Mouse (Mus musculus): ENCODE results near the gene Vps72. TPM values are rescaled to one million over a fixed set of nuclear protein-coding genes. Genes with fewer than 3 reads are reported as not detected.

The Vps72 gene
- total RNA-seq, 2 experiments from 2014 or later = 31.3 to 32.2 TPM

DNA sequence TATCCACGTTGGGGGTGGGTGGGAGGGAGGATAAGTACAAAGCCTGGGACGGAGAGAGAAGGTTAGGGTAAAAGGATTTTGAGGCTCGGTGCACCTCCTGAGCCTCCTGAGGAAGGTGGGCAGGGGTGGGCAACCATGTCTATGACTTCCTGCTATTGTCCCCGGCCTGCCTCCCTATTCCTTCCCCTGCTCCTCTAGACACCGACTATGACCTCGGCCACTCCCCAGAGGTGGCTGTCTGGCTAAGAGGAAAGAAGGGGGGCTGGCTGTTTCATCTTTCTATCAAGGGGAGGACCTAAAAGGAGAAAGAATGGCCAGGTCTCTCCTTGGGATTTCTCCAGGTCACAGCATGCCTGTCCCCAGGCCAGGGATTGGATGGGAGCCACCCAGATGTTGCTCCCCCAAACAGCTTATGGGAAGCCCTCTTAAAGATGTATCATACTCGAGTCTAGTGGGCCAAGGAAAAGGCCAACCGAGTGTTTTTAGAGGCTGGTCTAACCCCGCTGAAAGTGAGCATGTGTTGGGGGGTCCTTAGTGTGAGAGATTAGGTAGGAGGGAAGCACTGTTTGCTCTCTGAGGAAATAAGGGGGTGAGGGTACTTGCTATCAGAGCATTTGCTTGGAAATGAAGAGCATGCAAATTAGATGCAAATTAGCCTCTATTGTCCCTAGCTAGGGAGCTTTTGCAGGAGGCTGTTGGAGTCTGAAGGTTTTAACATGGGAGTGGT, 51.0 kb downstream of the Vps72 start:
- no peak for DNase-seq (ENCODE audit: low spot score)

DNA sequence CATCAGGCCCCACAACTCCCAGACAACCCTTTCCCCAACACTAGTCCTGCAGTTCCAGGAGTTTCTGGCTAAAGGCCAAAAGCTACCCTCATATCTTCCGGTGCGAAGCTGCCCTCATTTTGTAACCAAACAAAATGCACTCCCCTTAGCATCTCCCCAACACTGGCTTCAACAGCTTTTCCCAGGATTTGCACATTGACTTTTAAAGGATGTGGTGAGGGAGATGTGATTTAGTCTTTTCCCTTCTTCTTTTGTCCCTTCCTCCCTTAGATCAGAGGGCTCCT, 51.5 kb downstream of the Vps72 start:
- intact Hi-C loops (cut with DNase I) = no loop called here
- DNase-seq (ENCODE audit: low spot score) = no peak

More for the DNA sequence above, 51.0 kb downstream of the Vps72 start:
- intact Hi-C loops (cut with DNase I) = no loop called here

DNA sequence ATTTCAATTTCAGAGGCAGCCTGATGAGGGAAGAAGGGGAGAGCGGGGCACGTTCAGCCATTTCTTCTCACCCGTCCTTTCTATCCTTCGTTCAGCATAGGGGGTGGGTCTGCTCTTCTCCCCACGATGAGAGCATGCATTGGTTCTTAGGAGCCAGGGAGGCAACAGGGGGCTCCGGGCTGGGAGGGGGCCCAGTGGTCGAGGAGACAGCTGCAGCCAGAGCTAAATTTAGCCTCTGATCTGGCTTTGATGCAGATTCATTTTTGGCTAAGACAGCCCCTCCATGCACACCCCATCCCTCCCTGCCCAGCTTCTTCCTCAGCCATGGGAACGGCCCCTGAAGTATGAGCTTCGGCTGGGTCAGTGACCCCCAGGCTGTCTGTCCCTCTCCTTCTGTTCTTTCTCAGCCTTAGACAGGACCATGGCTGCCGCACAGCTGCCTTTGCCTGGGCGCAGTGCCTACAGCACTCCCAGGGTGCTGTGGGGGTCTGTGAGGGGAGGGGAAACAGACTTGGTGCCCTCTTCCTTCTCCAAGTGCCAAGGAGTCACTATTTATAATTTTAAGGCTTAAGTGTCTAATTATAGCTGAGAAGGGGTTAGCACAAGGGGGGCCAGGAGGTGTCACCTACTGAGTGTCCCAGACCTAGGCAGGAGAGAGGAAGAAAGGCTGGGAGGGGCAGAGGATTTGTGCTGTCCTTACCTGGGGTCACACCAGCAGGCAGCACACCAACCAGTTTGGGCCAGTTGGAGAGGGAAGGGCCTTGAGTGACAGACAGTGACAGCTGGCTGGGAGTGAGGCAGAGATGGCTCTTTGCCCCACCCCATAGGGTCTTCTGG, 52.8 kb downstream of the Vps72 start:
- intact Hi-C loops (cut with DNase I) = no loop called here
- DNase-seq (ENCODE audit: low spot score) = no peak

DNA sequence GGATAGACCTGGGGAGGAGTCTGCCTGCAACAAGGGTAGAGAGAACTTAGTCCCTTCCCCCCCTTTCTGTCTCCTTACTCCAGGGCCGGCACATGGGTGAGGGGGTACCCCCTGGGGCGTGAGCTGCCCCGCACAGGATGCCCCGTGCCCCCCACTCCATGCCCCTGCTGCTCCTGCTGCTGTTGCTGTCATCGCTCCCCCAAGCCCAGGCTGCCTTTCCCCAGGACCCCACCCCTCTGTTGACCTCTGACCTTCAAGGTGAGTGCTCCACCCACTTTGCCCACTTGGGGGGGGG, 53.4 kb downstream of the Vps72 start:
- intact Hi-C loops (cut with DNase I) = no loop called here

DNA sequence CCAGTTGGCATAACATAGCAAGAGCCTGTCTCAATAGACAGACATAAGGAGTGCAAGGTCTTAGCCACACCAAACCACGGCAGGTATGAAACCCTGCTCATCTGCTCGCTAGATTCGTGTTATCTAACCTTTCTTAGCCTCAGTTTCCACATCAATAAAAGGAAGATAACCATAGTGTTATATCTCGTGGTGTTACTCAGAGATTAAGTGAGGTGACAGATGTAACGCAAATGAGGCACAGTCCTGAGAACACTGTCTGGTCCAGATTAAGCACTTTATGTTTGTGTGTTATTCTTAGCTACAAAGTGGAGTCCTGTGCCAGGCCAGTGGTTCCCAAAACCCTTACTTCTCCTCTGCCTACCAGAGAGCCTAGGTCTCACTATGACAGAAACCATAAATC, 54.0 kb downstream of the Vps72 start:
- intact Hi-C loops (cut with DNase I) = no loop called here
- no peak for DNase-seq (ENCODE audit: low spot score)

More for the DNA sequence above, 53.4 kb downstream of the Vps72 start:
- no peak for DNase-seq (ENCODE audit: low spot score)

DNA sequence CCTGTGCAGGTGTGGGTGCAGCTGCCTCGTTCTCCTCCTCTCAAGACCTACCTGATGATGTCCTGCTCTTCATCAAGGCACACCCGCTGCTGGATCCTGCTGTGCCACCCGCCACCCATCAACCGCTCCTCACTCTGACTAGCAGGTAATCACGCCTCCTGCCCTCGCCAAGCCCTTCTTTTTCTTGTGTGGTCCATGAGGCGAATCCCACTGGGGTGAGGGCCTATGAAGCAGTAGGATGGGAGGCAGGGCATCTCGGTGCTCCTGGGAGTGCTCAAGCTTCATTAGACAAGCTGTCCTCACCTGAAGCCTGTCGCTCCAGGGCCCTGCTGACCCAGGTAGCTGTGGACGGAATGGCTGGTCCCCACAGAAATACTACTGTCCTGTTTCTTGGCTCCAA, 59.2 kb downstream of the Vps72 start:
- intact Hi-C loops (cut with DNase I) = no loop called here
- DNase-seq (ENCODE audit: low spot score) = no peak

DNA sequence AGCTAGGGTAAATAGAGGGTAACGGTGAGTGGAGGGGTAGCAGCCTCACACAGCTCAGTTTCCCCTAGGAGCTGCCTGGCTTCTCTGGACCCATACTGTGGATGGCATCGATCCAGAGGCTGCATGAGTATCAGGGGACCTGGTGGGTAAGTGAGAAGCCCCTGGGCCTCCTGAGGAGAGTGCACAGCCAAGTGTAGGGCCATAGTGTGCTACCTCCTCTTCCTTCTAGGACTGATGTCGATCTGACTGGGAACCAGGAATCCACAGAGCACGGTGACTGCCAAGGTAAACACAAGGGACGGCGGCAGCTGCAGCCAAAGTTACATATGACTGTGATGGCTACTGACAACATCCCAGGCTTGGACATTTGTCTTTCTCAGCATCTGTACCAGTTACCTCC, 60.3 kb downstream of the Vps72 start:
- intact Hi-C loops (cut with DNase I) = no loop called here
- no peak for DNase-seq (ENCODE audit: low spot score)

Small RNA genes within 50 kb of the gene (microRNA-seq; reads per million reads assigned to microRNA genes)
- not detected for gene Mir8099-1

Other genes with a start within 250 kb of the Vps72 start
- gene Psmb4, start 224.1 kb upstream of the Vps72 start, total RNA-seq (2021) = 100 to 1,000 TPM; 217 to 228 TPM
- gene Selenbp1, start 178.0 kb upstream of the Vps72 start, total RNA-seq (2021) = 10 to 100 TPM; 93.9 to 98.3 TPM
- gene Rfx5, start 156.9 kb upstream of the Vps72 start, total RNA-seq (2021) = 1 to 10 TPM; 6.2 to 6.9 TPM
- gene Pi4kb, start 136.3 kb upstream of the Vps72 start, total RNA-seq (2021) = 10 to 100 TPM; 25.3 to 27.0 TPM
- 10 to 100 TPM; 10.8 to 11.1 TPM for gene Zfp687, start 95.6 kb upstream of the Vps72 start, total RNA-seq (2021)
- 100 to 1,000 TPM; 119 to 129 TPM for gene Psmd4, start 68.4 kb upstream of the Vps72 start, total RNA-seq (2021)
- 10 to 100 TPM; 14.2 to 15.2 TPM for gene Pip5k1a, start 4.1 kb upstream of the Vps72 start, total RNA-seq (2021)
- gene Tmod4, start 13.5 kb downstream of the Vps72 start, total RNA-seq (2021) = 10 to 100 TPM; 17.3 to 24.5 TPM
- gene Scnm1, start 23.0 kb downstream of the Vps72 start, total RNA-seq (2021) = 10 to 100 TPM; 28.3 to 31.4 TPM
- gene Lysmd1, start 23.1 kb downstream of the Vps72 start, total RNA-seq (2021) = 1 to 10 TPM; 6.7 to 7.9 TPM
- gene Tnfaip8l2, start 31.3 kb downstream of the Vps72 start, total RNA-seq (2021) = 1 to 10 TPM; 2.0 to 2.1 TPM
- gene Sema6c, start 49.4 kb downstream of the Vps72 start, total RNA-seq (2021) = 1 to 10 TPM; 7.3 to 9.4 TPM
- 10 to 100 TPM; 12.7 to 14.1 TPM for gene Gabpb2, start 106.9 kb downstream of the Vps72 start, total RNA-seq (2021)
- gene Cdc42se1, start 117.7 kb downstream of the Vps72 start, total RNA-seq (2021) = 10 to 100 TPM; 19.9 to 26.0 TPM
- gene Mllt11, start 121.1 kb downstream of the Vps72 start, total RNA-seq (2021) = 1 to 10 TPM; 6.6 to 7.5 TPM
- gene Gm128, start 130.6 kb downstream of the Vps72 start, total RNA-seq (2021) = not detected
- gene Bnipl, start 140.2 kb downstream of the Vps72 start, total RNA-seq (2021) = not detected
- 10 to 100 TPM; 20.2 to 23.4 TPM for gene Mindy1, start 170.3 kb downstream of the Vps72 start, total RNA-seq (2021)
- gene Prune1, start 171.1 kb downstream of the Vps72 start, total RNA-seq (2021) = 10 to 100 TPM; 22.1 to 22.8 TPM
- under 1 TPM; 0.52 to 0.59 TPM for gene Anxa9, start 196.2 kb downstream of the Vps72 start, total RNA-seq (2021)
- gene Cers2, start 203.8 kb downstream of the Vps72 start, total RNA-seq (2021) = 10 to 100 TPM; 35.9 to 40.4 TPM
- gene Setdb1, start 246.2 kb downstream of the Vps72 start, total RNA-seq (2021) = 10 to 100 TPM; 11.2 to 11.4 TPM